Mouse (Mus musculus): Measurements from ENCODE around the gene Frmd3. TPM values are rescaled to one million over a fixed set of nuclear protein-coding genes. Genes with fewer than 3 reads are reported as not detected.

Frmd3 gene
- polyA plus RNA-seq, 1 experiment from 2014 or later = 11.1 TPM

GRCm38 (mm10) chr4:74222360-74222759, 209.1 kb downstream of the Frmd3 start:
- Histone ChIP-seq H3K4me2 (replicated peaks) (no peak overlapping the region), H3K27ac (no peak overlapping the region), H3K9me3 (replicated peaks) (no peaks in the 10 kb centered on the region), H3K4me3 (no peak overlapping the region), H3K4me1 (no peaks in the 10 kb centered on the region), H3K9ac (no peak overlapping the region), H3K27me3 (no peaks in the 10 kb centered on the region), H3K36me3 (no peaks in the 10 kb centered on the region)
- ATAC-seq (ENCODE audit: low FRiP score) = no peak
- 40% methylated on average over 3 of the region's 3 CpGs for WGBS

GRCm38 (mm10) chr4:74224210-74224609, 211.0 kb downstream of the Frmd3 start:
- ATAC-seq (ENCODE audit: low FRiP score) = no peak
- Histone ChIP-seq H3K4me3 (no peak overlapping the region), H3K27me3 (no peaks in the 10 kb centered on the region), H3K4me1 (no peaks in the 10 kb centered on the region), H3K27ac (no peak overlapping the region), H3K9ac (no peak overlapping the region), H3K36me3 (no peaks in the 10 kb centered on the region), H3K9me3 (replicated peaks) (no peaks in the 10 kb centered on the region), H3K4me2 (replicated peaks) (no peak overlapping the region)
- WGBS = 82% methylated on average over 2 of the region's 2 CpGs

- peak; percentile 26; the same call in 1 of the 2 replicates for ATAC-seq (ENCODE audit: low FRiP score)
- Histone ChIP-seq H3K4me3 (no peak overlapping the region), H3K4me1 (no peaks in the 10 kb centered on the region), H3K9me3 (replicated peaks) (no peaks in the 10 kb centered on the region), H3K9ac (no peak overlapping the region), H3K4me2 (replicated peaks) (no peak overlapping the region), H3K27ac (no peak overlapping the region), H3K36me3 (no peaks in the 10 kb centered on the region), H3K27me3 (no peaks in the 10 kb centered on the region)
- WGBS = 81% methylated on average over 4 of the region's 4 CpGs
Observed at GRCm38 (mm10) chr4:74230994-74231393, 217.8 kb downstream of the Frmd3 start.

GRCm38 (mm10) chr4:74231405-74231804, 218.2 kb downstream of the Frmd3 start:
- 79% methylated on average over 5 of the region's 5 CpGs for WGBS
- no peak overlapping the region for H3K9ac ChIP-seq
- no peaks in the 10 kb centered on the region for H3K4me1 ChIP-seq
- H3K27ac ChIP-seq = no peak overlapping the region
- no peak overlapping the region for H3K4me2 ChIP-seq (replicated peaks)
- ATAC-seq (ENCODE audit: low FRiP score) = peak; percentile 42
- no peaks in the 10 kb centered on the region for H3K9me3 ChIP-seq (replicated peaks)
- no peaks in the 10 kb centered on the region for H3K36me3 ChIP-seq
- H3K27me3 ChIP-seq = no peaks in the 10 kb centered on the region
- H3K4me3 ChIP-seq = no peak overlapping the region

- Histone ChIP-seq H3K9me3 (replicated peaks) (no peaks in the 10 kb centered on the region), H3K36me3 (no peaks in the 10 kb centered on the region), H3K4me1 (no peaks in the 10 kb centered on the region), H3K27me3 (no peaks in the 10 kb centered on the region), H3K27ac (no peak overlapping the region), H3K9ac (no peak overlapping the region), H3K4me3 (no peak overlapping the region), H3K4me2 (replicated peaks) (no peak overlapping the region)
- no peak for ATAC-seq (ENCODE audit: low FRiP score)
- 91% methylated on average over 3 of the region's 3 CpGs for WGBS
Observed at GRCm38 (mm10) chr4:74233534-74233933, 220.3 kb downstream of the Frmd3 start.

GRCm38 (mm10) chr4:74242176-74242575, 228.9 kb downstream of the Frmd3 start, which contains the start of gene Kdm4c:
Gene Kdm4c (plus strand): TSS chr4:74242497.
- no peak for ATAC-seq (ENCODE audit: low FRiP score)
- Histone ChIP-seq H3K27ac (no peak within 1 kb of the TSS), H3K4me3 (no peak within 1 kb of the TSS), H3K36me3 (no peaks in the 10 kb centered on the region), H3K4me2 (replicated peaks) (no peak within 1 kb of the TSS), H3K4me1 (no peaks in the 10 kb centered on the region), H3K27me3 (no peaks in the 10 kb centered on the region), H3K9ac (no peak within 1 kb of the TSS), H3K9me3 (replicated peaks) (no peaks in the 10 kb centered on the region)
- 93% methylated on average over 1 of the region's 1 CpGs for WGBS

Other genes starting within 250 kb of the Frmd3 start
- gene Rasef, start 222.4 kb upstream of the Frmd3 start, polyA plus RNA-seq (2016; fragmentation: Nextera tagmentation; extraction: Ambion mirVana) = 1.3 and 2.0 TPM in 2 replicates
- gene Gm11758, start 137.2 kb upstream of the Frmd3 start, polyA plus RNA-seq (2016; fragmentation: Nextera tagmentation; extraction: Ambion mirVana) = not detected in 2 replicates
- gene Gm11757, start 122.3 kb upstream of the Frmd3 start, polyA plus RNA-seq (2016; fragmentation: Nextera tagmentation; extraction: Ambion mirVana) = not detected in 2 replicates
- not detected in 2 replicates for gene Gm13871, start 107.5 kb upstream of the Frmd3 start, polyA plus RNA-seq (2016; fragmentation: Nextera tagmentation; extraction: Ambion mirVana)
- gene Gm11756, start 92.7 kb upstream of the Frmd3 start, polyA plus RNA-seq (2016; fragmentation: Nextera tagmentation; extraction: Ambion mirVana) = not detected in 2 replicates
- gene 2310002L09Rik, start 62.6 kb upstream of the Frmd3 start, polyA plus RNA-seq (2016; fragmentation: Nextera tagmentation; extraction: Ambion mirVana) = 0.30 and 2.1 TPM in 2 replicates
- 16.5 and 19.0 TPM in 2 replicates for gene Kdm4c, start 229.1 kb downstream of the Frmd3 start, polyA plus RNA-seq (2016; fragmentation: Nextera tagmentation; extraction: Ambion mirVana)

Data from hindbrain, embryonic 12.5 days (tissue).